Mouse (Mus musculus): ENCODE measurements around the gene Gm10662. TPM values are rescaled to one million over a fixed set of nuclear protein-coding genes. Genes with fewer than 3 reads are reported as not detected.

Gene Gm10662
- not detected in 2 replicates for total RNA-seq (2023)

DNA sequence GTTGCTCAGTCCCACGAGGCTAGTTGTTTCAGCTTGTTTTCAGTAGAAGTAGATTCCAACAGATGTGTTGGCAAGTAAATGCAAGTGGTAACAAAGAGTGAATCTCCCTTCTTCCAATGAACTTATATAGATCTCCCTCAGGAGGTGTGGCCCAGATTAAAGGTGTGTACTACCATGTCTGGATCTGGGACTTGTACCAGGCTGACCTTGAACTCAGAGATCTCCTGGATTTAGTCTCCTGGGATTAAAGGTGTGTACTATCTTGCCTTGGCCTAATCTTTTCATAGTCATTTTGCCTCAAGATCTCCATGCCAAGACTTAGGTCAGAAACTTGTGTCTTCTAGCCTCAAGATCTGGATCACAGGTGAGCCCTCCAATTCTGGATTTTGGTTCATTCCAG, at the start of gene Gm10662:
Gm10662 (minus strand) TSS at position 101 of the 400 bp plus-strand sequence.

Other genes with a start within 250 kb of the Gm10662 start
- gene Gm4214, start 159.8 kb downstream of the Gm10662 start, total RNA-seq (2023), result not detected in 2 replicates
- not detected in 2 replicates for gene Gm4216, start 124.6 kb downstream of the Gm10662 start, total RNA-seq (2023)
- gene Vmn1r163, start 88.9 kb downstream of the Gm10662 start, total RNA-seq (2023), result not detected in 2 replicates
- gene Gm8720, start 77.0 kb downstream of the Gm10662 start, total RNA-seq (2023), result not detected in 2 replicates
- not detected in 2 replicates for gene Vmn1r165, start 72.9 kb upstream of the Gm10662 start, total RNA-seq (2023)
- gene Vmn1r166, start 107.2 kb upstream of the Gm10662 start, total RNA-seq (2023), result not detected in 2 replicates
- not detected in 2 replicates for gene Gm6902, start 134.4 kb upstream of the Gm10662 start, total RNA-seq (2023)
- gene Nlrp4e, start 156.7 kb upstream of the Gm10662 start, total RNA-seq (2023), result not detected in 2 replicates
- not detected in 2 replicates for gene Nlrp5, start 241.4 kb upstream of the Gm10662 start, total RNA-seq (2023)